Mouse (Mus musculus) MEL (cell line): ENCODE data around the gene Lrba. TPM values are rescaled to one million over a fixed set of nuclear protein-coding genes. Genes with fewer than 3 reads are reported as not detected.

Experiments used
- DNase-seq: peaks from one replicate; pipeline ENCODE4 v3.0.0; 2011; ENCODE audit warnings: low read depth, low spot score
- H3K27ac ChIP-seq: 2 replicates; pipeline ENCODE4 v1.5.1; 2012; ENCODE audit warnings: low read depth, mild to moderate bottlenecking, control low read depth, low read length, moderate library complexity; ENCODE audit not compliant: control insufficient read depth
- H3K27me3 ChIP-seq, 2 experiments: fragments of 150-350 bp in 1 of 2; sonication (generic) in 1 of 2; 2 replicates each; pipeline ENCODE4 v1.6.1; 2012; ENCODE audit warnings: low read length in 2 of 2, mild to moderate bottlenecking in 2 of 2, improper control_type of control experiment in 1 of 2, moderate library complexity in 1 of 2; ENCODE audit not compliant: insufficient read depth in 2 of 2, control insufficient read depth in 1 of 2
- H3K36me3 ChIP-seq, 2 experiments: 2 replicates each; pipeline ENCODE4 v1.6.1; 2012 to 2014; ENCODE audit warnings: low read length in 2 of 2, improper control_type of control experiment in 1 of 2, inconsistent platforms in 1 of 2, mild to moderate bottlenecking in 1 of 2; ENCODE audit not compliant: insufficient read depth in 2 of 2, control insufficient read depth in 1 of 2
- H3K4me1 ChIP-seq, 2 experiments: fragments of 150-350 bp in 1 of 2; sonication (generic) in 1 of 2; 2 replicates each; pipeline ENCODE4 v1.6.1; 2012; ENCODE audit warnings: low read length in 2 of 2, improper control_type of control experiment in 1 of 2, mild to moderate bottlenecking in 1 of 2; ENCODE audit not compliant: insufficient read depth in 2 of 2, control insufficient read depth in 1 of 2
- H3K4me3 ChIP-seq, 2 experiments: fragments of 150-350 bp in 1 of 2; sonication (generic) in 1 of 2; 2 replicates each; pipeline ENCODE4 v1.5.1; 2012; ENCODE audit warnings: low read depth in 2 of 2, low read length in 2 of 2, mild to moderate bottlenecking in 2 of 2, moderate library complexity in 2 of 2, control low read depth in 1 of 2, improper control_type of control experiment in 1 of 2; ENCODE audit not compliant: control insufficient read depth in 1 of 2, insufficient read depth in 1 of 2
- H3K79me2 ChIP-seq: 2 replicates; pipeline ENCODE4 v1.6.1; 2012; ENCODE audit warnings: mild to moderate bottlenecking, low read length, moderate library complexity; ENCODE audit not compliant: control insufficient read depth, poor library complexity, insufficient read depth
- H3K9ac ChIP-seq: 2 replicates; pipeline ENCODE4 v1.6.1; 2012; ENCODE audit warnings: low read depth, mild to moderate bottlenecking, control low read depth, low read length, moderate library complexity; ENCODE audit not compliant: control insufficient read depth, poor library complexity, severe bottlenecking
- H3K9me3 ChIP-seq: fragments of 150-350 bp; sonication (generic); replicated peaks from 2 replicates; pipeline ENCODE4 v1.6.1; 2012; ENCODE audit warnings: mild to moderate bottlenecking, low read length, improper control_type of control experiment, moderate library complexity; ENCODE audit not compliant: insufficient read depth
- BHLHE40 ChIP-seq: IDR thresholded peaks from 2 replicates; pipeline ENCODE4 v1.6.1; 2012; ENCODE audit warnings: low read depth, mild to moderate bottlenecking, inconsistent platforms, low read length, improper control_type of control experiment, borderline replicate concordance
- CTCF ChIP-seq, 3 experiments: IDR thresholded peaks in 2 of 3; conservative IDR thresholded peaks in 1 of 3; 2 replicates each; pipeline ENCODE4 v1.5.1; 2011 to 2012; ENCODE audit warnings: low read length in 3 of 3, low read depth in 2 of 3, mild to moderate bottlenecking in 2 of 3, improper control_type of control experiment in 1 of 3, inconsistent platforms in 1 of 3, mixed read lengths in 1 of 3, moderate library complexity in 1 of 3; ENCODE audit not compliant: control insufficient read depth in 1 of 3, insufficient read depth in 1 of 3, poor library complexity in 1 of 3, severe bottlenecking in 1 of 3
- EP300 ChIP-seq, 2 experiments: IDR thresholded peaks; 2 replicates each; pipeline ENCODE4 v1.6.1; 2011; ENCODE audit warnings: improper control_type of control experiment in 2 of 2, low read length in 2 of 2, low read depth in 1 of 2, mild to moderate bottlenecking in 1 of 2
- MAFK ChIP-seq: IDR thresholded peaks from 2 replicates; pipeline ENCODE4 v1.6.1; 2011; ENCODE audit warnings: low read depth, mild to moderate bottlenecking, low read length, improper control_type of control experiment, borderline replicate concordance
- MAZ ChIP-seq: IDR thresholded peaks from 2 replicates; pipeline ENCODE4 v1.6.1; 2012; ENCODE audit warnings: low read depth, mild to moderate bottlenecking, inconsistent platforms, low read length, improper control_type of control experiment
- MEF2A ChIP-seq: IDR thresholded peaks from 2 replicates; pipeline ENCODE4 v1.6.1; 2014; ENCODE audit warnings: low read depth, mild to moderate bottlenecking, inconsistent platforms, low read length, improper control_type of control experiment; ENCODE audit not compliant: poor library complexity, insufficient replicate concordance, severe bottlenecking; ENCODE audit errors: extremely low read depth
- MYB ChIP-seq: IDR thresholded peaks from 2 replicates; pipeline ENCODE4 v1.6.1; 2011; ENCODE audit warnings: mild to moderate bottlenecking, low read depth, low read length, improper control_type of control experiment
- MYC ChIP-seq: IDR thresholded peaks from 2 replicates; pipeline ENCODE4 v1.6.1; 2011; ENCODE audit warnings: low read depth, mild to moderate bottlenecking, low read length, improper control_type of control experiment, moderate library complexity
- NRF1 ChIP-seq: IDR thresholded peaks from 2 replicates; pipeline ENCODE4 v1.6.1; 2014; ENCODE audit warnings: low read depth, mild to moderate bottlenecking, inconsistent platforms, low read length, improper control_type of control experiment, moderate library complexity; ENCODE audit not compliant: poor library complexity, insufficient read depth, severe bottlenecking
- POLR2AphosphoS5 ChIP-seq: IDR thresholded peaks from 2 replicates; pipeline ENCODE4 v1.6.1; 2012; ENCODE audit warnings: low read depth, borderline replicate concordance, mild to moderate bottlenecking, inconsistent platforms, low read length, moderate library complexity, mixed read lengths
- RAD21 ChIP-seq: IDR thresholded peaks from 2 replicates; pipeline ENCODE4 v1.6.1; 2011; ENCODE audit warnings: mild to moderate bottlenecking, low read depth, low read length, improper control_type of control experiment
- SMC3 ChIP-seq: IDR thresholded peaks from 2 replicates; pipeline ENCODE4 v1.6.1; 2011; ENCODE audit warnings: low read depth, low read length, improper control_type of control experiment
- TBP ChIP-seq: IDR thresholded peaks from 2 replicates; pipeline ENCODE4 v1.8.0; 2011; ENCODE audit warnings: low read depth, low read length, improper control_type of control experiment
- ZC3H11A ChIP-seq: IDR thresholded peaks from 2 replicates; pipeline ENCODE4 v1.6.1; 2012; ENCODE audit warnings: low read depth, mild to moderate bottlenecking, inconsistent platforms, low read length, improper control_type of control experiment
- ZMIZ1 ChIP-seq: IDR thresholded peaks from 2 replicates; pipeline ENCODE4 v1.6.1; 2012; ENCODE audit warnings: low read depth, mild to moderate bottlenecking, inconsistent platforms, low read length, improper control_type of control experiment, moderate library complexity
- ZNF384 ChIP-seq: IDR thresholded peaks from 2 replicates; pipeline ENCODE4 v1.6.1; 2012; ENCODE audit warnings: low read depth, mild to moderate bottlenecking, inconsistent platforms, low read length, improper control_type of control experiment
- polyA plus RNA-seq, 2 experiments: library from polyadenylated mRNA; stranded (reverse) in 1 of 2; unstranded in 1 of 2; fragments of >175 nt in 1 of 2; fragments of >200 nt in 1 of 2; gene quantifications; 2 replicates each; pipeline versions ENCODE4 v1.2.1 to v1.2.4; 2012; ENCODE audit warnings: low replicate concordance in 2 of 2, low read depth in 1 of 2; ENCODE audit not compliant: insufficient read length in 2 of 2, insufficient read depth in 1 of 2, missing spikeins in 1 of 2
- total RNA-seq: library from RNA; depleted of rRNA; stranded (reverse); fragments of 300-350 nt; gene quantifications from 2 replicates; pipeline ENCODE4 v1.2.3, GENCODE M21; 2012

The Lrba gene
- total and polyA plus RNA-seq, 3 experiments: 10.9 to 17.9 TPM; not detected in 1

DNA sequence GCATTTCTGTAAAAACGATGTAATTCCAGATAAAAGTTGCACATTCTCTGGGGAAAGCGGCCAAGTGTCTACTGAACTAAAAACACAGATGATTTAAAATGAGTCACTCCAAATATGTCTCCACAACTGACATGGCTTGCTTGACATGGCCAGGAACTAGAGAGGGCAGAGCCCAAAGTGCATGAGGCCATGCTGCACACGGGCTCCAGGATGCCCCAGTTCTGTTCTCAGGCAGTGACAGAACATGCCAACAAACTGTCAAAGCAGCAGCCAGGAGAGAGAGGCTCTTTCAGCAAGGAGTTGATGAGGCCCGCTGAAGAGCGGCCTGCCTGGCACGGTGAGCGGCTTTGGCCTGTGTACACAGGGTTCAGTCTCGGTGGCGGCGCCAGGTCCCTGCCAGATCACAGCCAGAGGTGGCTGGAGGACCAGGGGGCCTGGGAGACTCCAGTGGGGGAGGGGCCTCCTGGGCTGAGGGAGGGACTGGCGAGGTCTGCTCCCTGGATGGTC is 562.4 kb downstream of the Lrba start:
- no peaks in the 10 kb centered on the region for H3K79me2 ChIP-seq
- no peaks in the 10 kb centered on the region for H3K4me1 ChIP-seq
- no peak overlapping the region for H3K9ac ChIP-seq
- H3K27ac ChIP-seq: no peak overlapping the region
- H3K27me3 ChIP-seq: no peaks in the 10 kb centered on the region
- no peak overlapping the region for H3K4me3 ChIP-seq
- DNase-seq: no peak
- no peaks in the 10 kb centered on the region for H3K9me3 ChIP-seq
- TF ChIP-seq EP300 (IDR thresholded peaks at IDR 0.05; ENCODE audit: low read depth in 1 of 2, low read length in 2 of 2) (no peak), BHLHE40 (no peak), MEF2A (no peak)
- no peaks in the 10 kb centered on the region for H3K36me3 ChIP-seq

GRCm38 (mm10) chr3:86787423-86788123 is 563.1 kb downstream of the Lrba start:
- H3K9me3 ChIP-seq: no peaks in the 10 kb centered on the region
- no peak for TF ChIP-seq EP300 (IDR thresholded peaks at IDR 0.05; ENCODE audit: low read depth in 1 of 2, low read length in 2 of 2)
- no peak for TF ChIP-seq MAZ
- TF ChIP-seq ZMIZ1: no peak
- no peak for TF ChIP-seq NRF1
- no peak for TF ChIP-seq MEF2A
- no peak for TF ChIP-seq MYC
- no peak for TF ChIP-seq POLR2AphosphoS5
- H3K9ac ChIP-seq: no peak overlapping the region
- no peak overlapping the region for H3K4me3 ChIP-seq
- H3K36me3 ChIP-seq: no peaks in the 10 kb centered on the region
- no peaks in the 10 kb centered on the region for H3K79me2 ChIP-seq
- H3K27me3 ChIP-seq: no peaks in the 10 kb centered on the region
- no peaks in the 10 kb centered on the region for H3K4me1 ChIP-seq
- no peak for DNase-seq
- no peak overlapping the region for H3K27ac ChIP-seq

GRCm38 (mm10) chr3:86788711-86789110 is 564.2 kb downstream of the Lrba start:
- Histone ChIP-seq H3K27ac (no peak overlapping the region), H3K79me2 (no peaks in the 10 kb centered on the region), H3K27me3 (no peaks in the 10 kb centered on the region), H3K9ac (no peak overlapping the region), H3K36me3 (no peaks in the 10 kb centered on the region), H3K4me3 (no peak overlapping the region), H3K4me1 (no peaks in the 10 kb centered on the region), H3K9me3 (no peaks in the 10 kb centered on the region)
- peak; percentile 49; the same call in 1 of the 2 replicates for TF ChIP-seq ZC3H11A
- TF ChIP-seq MEF2A: no peak
- TF ChIP-seq RAD21: peak; percentile 66
- no peak for TF ChIP-seq MYB
- no peak for TF ChIP-seq MAFK
- TF ChIP-seq TBP: no peak
- peak; percentile 89 for TF ChIP-seq SMC3
- TF ChIP-seq ZNF384: peak; percentile 93
- peak; percentile 49 to 83 (median 70) for TF ChIP-seq CTCF (IDR thresholded peaks at IDR 0.05 in 2 of 3, conservative IDR thresholded peaks at IDR 0.05 in 1 of 3; ENCODE audit: control insufficient read depth in 1 of 3, insufficient read depth in 1 of 3, low read depth in 2 of 3, low read length in 3 of 3, poor library complexity in 1 of 3, severe bottlenecking in 1 of 3)
- peak; percentile 76 for DNase-seq
